In the genomic region with DNA sequence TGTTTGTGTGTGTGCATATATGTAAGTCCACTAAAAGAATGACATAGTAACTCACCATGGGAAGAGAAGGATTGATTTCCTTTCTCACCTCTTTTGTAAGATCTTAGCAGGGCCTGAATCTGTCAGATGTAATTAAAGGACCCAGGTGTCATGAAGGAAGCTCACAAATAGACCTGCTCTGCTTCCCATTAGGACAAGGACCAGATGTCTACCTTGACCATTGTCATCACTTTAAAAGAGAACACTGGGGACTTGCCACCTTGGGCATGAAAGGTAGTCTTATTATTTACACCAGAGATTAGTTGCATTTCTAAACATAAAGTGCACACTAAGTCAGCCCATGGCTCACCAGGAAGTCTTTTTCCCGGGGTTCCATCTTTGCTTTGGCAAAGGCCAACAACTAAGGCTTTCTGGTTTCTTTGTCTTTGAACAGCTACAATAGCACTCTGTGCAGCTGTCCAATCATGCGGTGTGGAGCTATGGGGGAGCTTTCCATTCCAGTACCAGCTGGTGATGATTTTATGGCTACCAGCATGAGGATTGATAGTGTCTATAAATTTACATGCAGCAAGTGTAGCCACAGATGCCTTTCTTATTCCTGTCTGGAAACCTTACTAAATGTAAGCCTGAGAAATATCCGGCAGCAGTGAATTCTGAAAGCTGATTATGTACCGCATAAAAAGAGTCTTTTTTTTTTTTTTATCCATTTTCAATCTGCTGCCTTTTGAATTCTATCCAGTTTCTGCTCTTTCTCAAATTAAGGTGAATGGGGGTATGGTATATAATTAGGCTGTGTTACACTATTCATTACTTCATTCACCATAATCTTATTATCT, we compare ENCODE assay signal across 10 mouse cellular contexts.
A peak's percentile ranks its signal among the peaks of the same experiment; 100 is the strongest.
DNase-seq lines count a peak whose midpoint lies in the region; ATAC-seq and TF ChIP-seq lines count a peak whose summit lies in the region.
"Had no signal": no experiment of that assay in that cellular context is flagged by ENCODE, and none has a peak within 500 bp of the region (broad histone marks: within the 10 kb centered on the region; RNA-seq: fewer than 3 reads in every experiment).

No protein-coding gene starts in this region.

- no peaks in the 10 kb centered on the region for H3K36me3 ChIP-seq in neural tube, embryonic 15.5 days
- H3K36me3 ChIP-seq: heart, embryonic 13.5 days had no signal

- no peak for TF ChIP-seq POLR2A in lung, adult 2 months (IDR thresholded peaks at IDR 0.05; ENCODE audit: borderline replicate concordance, extremely low read depth, low read depth, low read length)

- intact Hi-C loops in left cerebral cortex, adult 2 months (cut with DNase I): loop anchor here (5.0 kb wide), 2 partner anchors 251 to 701 kb away; no protein-coding TSS in a partner anchor

- DNase-seq in embryo, embryonic 11 days: peak; percentile 10
- no peak for DNase-seq in embryo, embryonic 10 days (ENCODE audit: low spot score)
- peak; percentile 37 for DNase-seq in forelimb bud, embryonic 11.5 days (ENCODE audit: low read depth, low spot score)
- peak in 1 of 2 experiments; percentile 18 for DNase-seq in left cerebral cortex, adult 2 months (ENCODE audit: extremely low spot score in 1 of 2, low spot score in 2 of 2)
- no peak for DNase-seq in adrenal gland, adult 8-10 months
- no peak for DNase-seq in thymus, postnatal 4 days
- DNase-seq in lung, adult 2 months: no peak

- H3K9ac ChIP-seq in neural tube, embryonic 15.5 days (replicated peaks): no peak overlapping the region
- H3K9ac ChIP-seq: heart, embryonic 13.5 days had no signal

- H3K27ac ChIP-seq in left cerebral cortex, adult 2 months: peak overlapping the region; percentile 66
- peak overlapping the region; percentile 72 for H3K27ac ChIP-seq in neural tube, embryonic 15.5 days (replicated peaks)
- H3K27ac ChIP-seq: heart, embryonic 13.5 days had no signal

- no peak for TF ChIP-seq CTCF in left cerebral cortex, adult 2 months (IDR thresholded peaks at IDR 0.05)
- no peak for TF ChIP-seq CTCF in lung, adult 2 months (IDR thresholded peaks at IDR 0.05; ENCODE audit: insufficient read depth, low read length)

- 23% methylated on average over 4 of the region's 4 CpGs for WGBS in neural tube, embryonic 15.5 days
- WGBS in lung, adult 2 months: 89% methylated on average over 4 of the region's 4 CpGs

- no peaks in the 10 kb centered on the region for H3K27me3 ChIP-seq in neural tube, embryonic 15.5 days (replicated peaks)
- H3K27me3 ChIP-seq: heart, embryonic 13.5 days had no signal

- peak; percentile 92 for ATAC-seq in neural tube, embryonic 15.5 days (ENCODE audit: low FRiP score)
- ATAC-seq: Patski had no signal

- H3K4me2 ChIP-seq in neural tube, embryonic 15.5 days: no peak overlapping the region
- H3K4me2 ChIP-seq: heart, embryonic 13.5 days had no signal

- no peak overlapping the region for H3K4me3 ChIP-seq in left cerebral cortex, adult 2 months
- H3K4me3 ChIP-seq in neural tube, embryonic 15.5 days (replicated peaks): no peak overlapping the region
- no peak overlapping the region for H3K4me3 ChIP-seq in lung, adult 2 months (replicated peaks; ENCODE audit: extremely low read depth, low read depth, low read length)
- H3K4me3 ChIP-seq: heart, embryonic 13.5 days had no signal

- H3K9me3 ChIP-seq in neural tube, embryonic 15.5 days (replicated peaks): no peaks in the 10 kb centered on the region
- H3K9me3 ChIP-seq: heart, embryonic 13.5 days had no signal

- H3K4me1 ChIP-seq in neural tube, embryonic 15.5 days: peaks cover 5% of the 10 kb centered on the region; the same call in 1 of the 2 replicates
- no peaks in the 10 kb centered on the region for H3K4me1 ChIP-seq in lung, adult 2 months (ENCODE audit: control insufficient read depth, insufficient read depth, low read length)
- H3K4me1 ChIP-seq: heart, embryonic 13.5 days had no signal

Comparison
In these comparisons a context has a peak if more than half of its experiments do, and no peak if none do; other contexts are left out.
1. DNase-seq: peak in embryo, embryonic 11 days (single experiment) and forelimb bud, embryonic 11.5 days (single experiment); none in embryo, embryonic 10 days (single experiment), adrenal gland, adult 8-10 months (single experiment), thymus, postnatal 4 days (single experiment) and lung, adult 2 months (single experiment).